Mouse (Mus musculus) liver, adult 2 months (tissue): ENCODE measurements around the gene Klrb1b. TPM values are rescaled to one million over a fixed set of nuclear protein-coding genes. Genes with fewer than 3 reads are reported as not detected.

ENCODE experiments used
- DNase-seq: peaks from one replicate; pipeline ENCODE4 v3.0.0-alpha.2; 2011; ENCODE audit warnings: low read depth, low spot score; ENCODE audit errors: extremely low read depth
- H3K27ac ChIP-seq: fragments of 200-500 bp; replicated peaks from 2 replicates; pipeline ENCODE4 v1.5.1; 2012; ENCODE audit warnings: low read depth, mild to moderate bottlenecking, control low read depth, inconsistent platforms, low read length; ENCODE audit not compliant: insufficient read depth
- H3K27me3 ChIP-seq: fragments of 200-500 bp; 2 replicates; pipeline ENCODE4 v1.6.1; 2012; ENCODE audit warnings: mild to moderate bottlenecking, moderate library complexity, low read length, inconsistent platforms; ENCODE audit not compliant: control insufficient read depth, insufficient read depth
- H3K36me3 ChIP-seq: fragments of 200-500 bp; 2 replicates; pipeline ENCODE4 v1.6.1; 2012; ENCODE audit warnings: low read length, inconsistent platforms; ENCODE audit not compliant: control insufficient read depth, insufficient read depth
- H3K4me1 ChIP-seq: fragments of 200-500 bp; 2 replicates; pipeline ENCODE4 v1.6.1; 2011; ENCODE audit warnings: low read length; ENCODE audit not compliant: control insufficient read depth, insufficient read depth
- H3K4me3 ChIP-seq: fragments of 200-500 bp; 2 replicates; pipeline ENCODE4 v1.5.1; 2011; ENCODE audit warnings: low read depth, mild to moderate bottlenecking, control low read depth, low read length, moderate library complexity; ENCODE audit not compliant: insufficient read depth
- H3K79me2 ChIP-seq: fragments of 200-500 bp; 2 replicates; pipeline ENCODE4 v1.6.1; 2012; ENCODE audit warnings: inconsistent platforms, mild to moderate bottlenecking, low read length, moderate library complexity; ENCODE audit not compliant: control insufficient read depth, insufficient read depth
- H3K9ac ChIP-seq: fragments of 200-500 bp; 2 replicates; pipeline ENCODE4 v1.6.1; 2012; ENCODE audit warnings: low read depth, mild to moderate bottlenecking, control low read depth, inconsistent platforms, low read length
- CTCF ChIP-seq: fragments of 200-500 bp; IDR thresholded peaks from 2 replicates; pipeline ENCODE4 v1.5.1; 2011; ENCODE audit warnings: low read depth, low read length, control low read depth
- POLR2A ChIP-seq: fragments of 200-500 bp; IDR thresholded peaks from 2 replicates; pipeline ENCODE4 v1.6.1; 2011; ENCODE audit warnings: low read length, control low read depth; ENCODE audit not compliant: insufficient read depth; ENCODE audit errors: extremely low read depth
- WGBS: fragments of 180-500 bp; shearing (Covaris S2); methylation state at CpG from one replicate; pipeline ENCODE4 v1.1.7; 2018; 5-methylcytosine and 5-hydroxymethylcytosine counted together
- polyA plus RNA-seq: library from polyadenylated mRNA; depleted of rRNA; stranded (reverse); fragments of >200 nt; gene quantifications from 2 replicates; pipeline ENCODE4 v1.2.3, GENCODE M21; 2012
- total RNA-seq: library from RNA; depleted of rRNA; stranded (reverse); fragments of >200 nt; gene quantifications from 2 replicates; pipeline ENCODE4 v1.2.3, GENCODE M21; 2014

The Klrb1b gene
- total and polyA plus RNA-seq, 2 experiments, result 0.09 TPM; not detected in 1

GRCm38 (mm10) chr6:128836191-128836954 is 10.2 kb upstream of the Klrb1b start:
- Histone ChIP-seq H3K4me1 (0 out of 2 replicates have a peak, but pooled peaks cover 4% of the 10 kb centered on the region), H3K27ac (no peak overlapping the region), H3K27me3 (peaks cover 2% of the 10 kb centered on the region; the same call in 1 of the 2 replicates), H3K79me2 (no peaks in the 10 kb centered on the region), H3K4me3 (no peak overlapping the region), H3K9ac (no peak overlapping the region), H3K36me3 (no peaks in the 10 kb centered on the region)
- no peak for DNase-seq
- TF ChIP-seq CTCF (no peak), POLR2A (no peak)
- WGBS, result 48% methylated on average over 8 of the region's 8 CpGs

- Histone ChIP-seq H3K4me3 (no peak overlapping the region), H3K36me3 (no peaks in the 10 kb centered on the region), H3K4me1 (0 out of 2 replicates have a peak, but pooled peaks cover 4% of the 10 kb centered on the region), H3K27me3 (peaks cover 2% of the 10 kb centered on the region; the same call in 1 of the 2 replicates), H3K9ac (no peak overlapping the region), H3K79me2 (no peaks in the 10 kb centered on the region), H3K27ac (no peak overlapping the region)
- DNase-seq, result peak; percentile 71
- TF ChIP-seq POLR2A (no peak), CTCF (no peak)
- 41% methylated on average over 4 of the region's 4 CpGs for WGBS
These were observed 9.4 kb upstream of the Klrb1b start for GRCm38 (mm10) chr6:128835571-128835970.

GRCm38 (mm10) chr6:128833046-128833445 is 6.9 kb upstream of the Klrb1b start:
- Histone ChIP-seq H3K27me3 (peaks cover 8% of the 10 kb centered on the region; the same call in 1 of the 2 replicates), H3K9ac (no peak overlapping the region), H3K27ac (no peak overlapping the region), H3K36me3 (no peaks in the 10 kb centered on the region), H3K4me1 (0 out of 2 replicates have a peak, but pooled peaks cover 4% of the 10 kb centered on the region), H3K79me2 (no peaks in the 10 kb centered on the region), H3K4me3 (no peak overlapping the region)
- 87% methylated on average over 10 of the region's 10 CpGs for WGBS
- TF ChIP-seq CTCF, result no peak
- no peak for TF ChIP-seq POLR2A
- DNase-seq, result no peak

- Histone ChIP-seq H3K9ac (no peak overlapping the region), H3K79me2 (no peaks in the 10 kb centered on the region), H3K4me1 (no peaks in the 10 kb centered on the region), H3K36me3 (no peaks in the 10 kb centered on the region), H3K27me3 (peaks cover 11% of the 10 kb centered on the region; the same call in 1 of the 2 replicates), H3K27ac (no peak overlapping the region), H3K4me3 (no peak overlapping the region)
- no peak for DNase-seq
- TF ChIP-seq CTCF, result no peak
- no peak for TF ChIP-seq POLR2A
- 68% methylated on average over 4 of the region's 4 CpGs for WGBS
These were observed 3.7 kb upstream of the Klrb1b start for GRCm38 (mm10) chr6:128829837-128830236.

GRCm38 (mm10) chr6:128826781-128827180 is 650 bp upstream of the Klrb1b start:
- Histone ChIP-seq H3K27ac (no peak overlapping the region), H3K4me3 (no peak overlapping the region), H3K4me1 (no peaks in the 10 kb centered on the region), H3K9ac (no peak overlapping the region), H3K27me3 (peaks cover 9% of the 10 kb centered on the region; the same call in 1 of the 2 replicates), H3K36me3 (no peaks in the 10 kb centered on the region), H3K79me2 (no peaks in the 10 kb centered on the region)
- no peak for DNase-seq
- 80% methylated on average over 3 of the region's 3 CpGs for WGBS
- TF ChIP-seq CTCF (no peak), POLR2A (no peak)

GRCm38 (mm10) chr6:128818083-128818802 is 7.9 kb downstream of the Klrb1b start:
- WGBS, result 80% methylated on average over 4 of the region's 4 CpGs
- peaks cover 2% of the 10 kb centered on the region; the same call in 1 of the 2 replicates for H3K27me3 ChIP-seq

More at GRCm38 (mm10) chr6:128818083-128818802, 7.9 kb downstream of the Klrb1b start:
- no peak for DNase-seq
- TF ChIP-seq CTCF, result no peak
- no peak for TF ChIP-seq POLR2A
- no peaks in the 10 kb centered on the region for H3K79me2 ChIP-seq
- H3K4me3 ChIP-seq, result no peak overlapping the region
- no peaks in the 10 kb centered on the region; the same call in 1 of the 2 replicates for H3K4me1 ChIP-seq
- no peaks in the 10 kb centered on the region for H3K36me3 ChIP-seq
- H3K27ac ChIP-seq, result no peak overlapping the region
- H3K9ac ChIP-seq, result no peak overlapping the region
